Comparison of ENCODE assay signal across 8 mouse cellular contexts in genomic region chr17:7168961-7169626, GRCm38 (mm10). TPM values are rescaled to one million over a fixed set of nuclear protein-coding genes. Genes with fewer than 3 reads are reported as not detected.
A peak's percentile ranks its signal among the peaks of the same experiment; 100 is the strongest.
DNase-seq lines count a peak whose midpoint lies in the region; ATAC-seq and TF ChIP-seq lines count a peak whose summit lies in the region.

No protein-coding gene starts in this region.

- H3K9me3 ChIP-seq in embryonic facial prominence, embryonic 15.5 days (replicated peaks) = no peaks in the 10 kb centered on the region
- no peaks in the 10 kb centered on the region for H3K9me3 ChIP-seq in heart, embryonic 16.5 days (replicated peaks; ENCODE audit: control insufficient read depth, low read length)
- H3K9me3 ChIP-seq in kidney, postnatal 0 days (replicated peaks; ENCODE audit: low read length) = no peaks in the 10 kb centered on the region

- peak overlapping the region; percentile 89 for H3K4me3 ChIP-seq in embryonic facial prominence, embryonic 15.5 days (replicated peaks)
- H3K4me3 ChIP-seq in heart, embryonic 16.5 days (ENCODE audit: low read length) = peak overlapping the region; percentile 51
- H3K4me3 ChIP-seq in kidney, postnatal 0 days (replicated peaks; ENCODE audit: low read depth, low read length) = peak overlapping the region; percentile 23

- peaks cover 16% of the 10 kb centered on the region for H3K4me1 ChIP-seq in embryonic facial prominence, embryonic 15.5 days
- H3K4me1 ChIP-seq in heart, embryonic 16.5 days (ENCODE audit: control insufficient read depth, insufficient read depth, low read length) = peaks cover 22% of the 10 kb centered on the region
- 0 out of 2 replicates have a peak, but pooled peaks cover 13% of the 10 kb centered on the region for H3K4me1 ChIP-seq in kidney, postnatal 0 days (replicated peaks; ENCODE audit: insufficient read depth, low read length)

- peak overlapping the region; percentile 97 for H3K4me2 ChIP-seq in embryonic facial prominence, embryonic 15.5 days (replicated peaks)
- peak overlapping the region; percentile 83 for H3K4me2 ChIP-seq in heart, embryonic 16.5 days (ENCODE audit: low read depth, low read length)
- H3K4me2 ChIP-seq in kidney, postnatal 0 days (ENCODE audit: low read length) = peak overlapping the region; percentile 60

- no peaks in the 10 kb centered on the region for H3K36me3 ChIP-seq in embryonic facial prominence, embryonic 15.5 days
- no peaks in the 10 kb centered on the region for H3K36me3 ChIP-seq in heart, embryonic 16.5 days (ENCODE audit: control insufficient read depth, insufficient read depth)
- no peaks in the 10 kb centered on the region for H3K36me3 ChIP-seq in kidney, postnatal 0 days (ENCODE audit: insufficient read depth, low read length)

- H3K9ac ChIP-seq in embryonic facial prominence, embryonic 15.5 days = peak overlapping the region; percentile 33; the same call in 1 of the 2 replicates
- peak overlapping the region; percentile 69 for H3K9ac ChIP-seq in heart, embryonic 16.5 days (ENCODE audit: low read length)
- peak overlapping the region; percentile 4; the same call in 1 of the 2 replicates for H3K9ac ChIP-seq in kidney, postnatal 0 days (ENCODE audit: low read depth, low read length)

- ATAC-seq in embryonic facial prominence, embryonic 15.5 days (ENCODE audit: insufficient number of reproducible peaks, low FRiP score, low TSS enrichment, low read depth) = peak; percentile 45
- peak; percentile 30 for ATAC-seq in heart, embryonic 16.5 days (replicated peaks; ENCODE audit: extremely low read depth, insufficient read depth, low FRiP score)
- ATAC-seq in kidney, postnatal 0 days (replicated peaks; ENCODE audit: low FRiP score, low read depth) = peak; percentile 31; the same call in 1 of the 2 replicates

- H3K27ac ChIP-seq in embryonic facial prominence, embryonic 15.5 days (replicated peaks) = peak overlapping the region; percentile 88
- H3K27ac ChIP-seq in heart, embryonic 16.5 days (ENCODE audit: low read length) = peak overlapping the region; percentile 94
- H3K27ac ChIP-seq in kidney, postnatal 0 days = peak overlapping the region; percentile 83

- peak; percentile 46 for DNase-seq in thymus, adult 18-20 months
- no peak for DNase-seq in thymus, postnatal 25 days
- peak; percentile 81 for DNase-seq in kidney, postnatal 0 days (ENCODE audit: low spot score)
- DNase-seq in lung, postnatal 25 days (ENCODE audit: low spot score) = peak; percentile 86
- DNase-seq in retina, postnatal 1 day = peak; percentile 92
- DNase-seq in layer of hippocampus, adult 9-10 months (ENCODE audit: low spot score) = no peak

- 10% methylated on average over 15 of the region's 15 CpGs for WGBS in embryonic facial prominence, embryonic 15.5 days
- 12% methylated on average over 15 of the region's 15 CpGs for WGBS in heart, embryonic 16.5 days
- WGBS in kidney, postnatal 0 days = 8% methylated on average over 15 of the region's 15 CpGs

- no peaks in the 10 kb centered on the region for H3K27me3 ChIP-seq in embryonic facial prominence, embryonic 15.5 days
- H3K27me3 ChIP-seq in heart, embryonic 16.5 days (ENCODE audit: control insufficient read depth, insufficient read depth, low read length) = no peaks in the 10 kb centered on the region
- H3K27me3 ChIP-seq in kidney, postnatal 0 days (ENCODE audit: insufficient read depth, low read length) = no peaks in the 10 kb centered on the region

- TF ChIP-seq CTCF in kidney, postnatal 0 days (IDR thresholded peaks at IDR 0.05; ENCODE audit: low read depth) = no peak

RNA-seq across cellular contexts. Expression of gene Rps6ka2, which starts 0.8 kb away (rescaled TPM):
- polyA plus RNA-seq in embryonic facial prominence, embryonic 15.5 days (2015; fragmentation: Nextera tagmentation; extraction: Ambion mirVana) = 9.1 and 9.8 TPM in 2 replicates
- 24.2 and 25.5 TPM in 2 replicates for polyA plus RNA-seq in heart, embryonic 16.5 days (2015; fragmentation: Nextera tagmentation; extraction: Ambion mirVana)
- polyA plus RNA-seq in kidney, postnatal 0 days (2015; fragmentation: Nextera tagmentation; extraction: Ambion mirVana) = 8.4 and 8.8 TPM in 2 replicates

Comparison
In these comparisons a context has a peak if more than half of its experiments do, and no peak if none do; other contexts are left out.
1. DNase-seq: peak in thymus, adult 18-20 months (2 of 2), kidney, postnatal 0 days (single experiment), lung, postnatal 25 days (single experiment) and retina, postnatal 1 day (single experiment); none in thymus, postnatal 25 days (single experiment) and layer of hippocampus, adult 9-10 months (single experiment).
2. H3K4me3 ChIP-seq: peak in every context shown above with its lines; median percentile 89 in embryonic facial prominence, embryonic 15.5 days; 51 in heart, embryonic 16.5 days; 23 in kidney, postnatal 0 days.
3. H3K9ac ChIP-seq: peak in every context shown above with its lines; median percentile 69 in heart, embryonic 16.5 days; 33 in embryonic facial prominence, embryonic 15.5 days; 4 in kidney, postnatal 0 days.
4. Peak in every context shown above with its lines, with median percentiles within 50 percentile points of each other: ATAC-seq, H3K27ac ChIP-seq and H3K4me2 ChIP-seq.